Mouse (Mus musculus): ENCODE data around the gene Kcng4. TPM values are rescaled to one million over a fixed set of nuclear protein-coding genes. Genes with fewer than 3 reads are reported as not detected.

Gene Kcng4
- total RNA-seq, 2 experiments from 2014 or later = 0.06 to 0.16 TPM

GRCm38 (mm10) chr8:119620116-119620840, 15.2 kb downstream of the Kcng4 start:
- no peak for DNase-seq (ENCODE audit: low spot score)
- intact Hi-C loops (cut with DNase I) = no loop called here

DNA sequence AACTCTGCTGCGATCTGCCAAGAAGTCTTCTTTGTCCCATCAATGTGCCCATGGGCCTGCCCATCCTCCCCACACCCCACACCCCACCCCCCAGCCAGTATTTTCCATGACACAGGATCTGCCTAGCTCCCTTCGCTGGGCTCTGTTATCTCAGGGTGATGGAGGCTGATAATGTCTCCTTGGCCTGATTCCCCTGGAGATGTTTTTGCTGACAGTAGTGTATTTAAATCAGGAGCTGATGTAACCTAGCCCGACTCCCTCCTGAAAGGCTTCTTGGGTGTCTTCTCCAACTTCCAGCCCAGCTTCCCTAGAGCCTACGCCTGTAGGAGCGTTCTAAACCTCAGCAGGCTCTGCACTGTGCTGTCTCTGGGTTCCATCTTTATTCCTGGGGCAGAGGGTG, 16.6 kb downstream of the Kcng4 start:
- DNase-seq (ENCODE audit: low spot score) = no peak
- intact Hi-C loops (cut with DNase I) = no loop called here

DNA sequence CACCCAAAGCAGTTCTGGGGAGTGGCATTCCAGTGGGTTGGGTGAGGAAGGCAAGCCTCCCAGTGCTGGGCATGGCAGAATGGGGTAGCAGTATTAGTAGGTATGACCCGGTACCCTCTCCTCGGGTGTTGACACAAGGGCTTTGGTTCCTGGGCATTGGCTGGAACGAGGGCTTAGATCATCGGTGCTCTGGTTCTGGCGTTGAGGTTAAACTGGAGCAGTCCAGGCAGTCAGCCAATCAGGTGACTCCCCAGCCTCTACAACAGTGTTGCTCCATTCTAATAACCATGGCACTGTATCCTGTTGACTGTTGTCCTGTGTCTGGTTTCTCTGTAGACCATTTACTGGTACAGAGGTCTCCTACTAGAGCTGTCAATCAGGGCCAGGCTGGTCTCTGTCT, 17.9 kb downstream of the Kcng4 start:
- intact Hi-C loops (cut with DNase I) = no loop called here

GRCm38 (mm10) chr8:119616811-119617210, 18.7 kb downstream of the Kcng4 start:
- intact Hi-C loops (cut with DNase I) = no loop called here
- DNase-seq (ENCODE audit: low spot score) = no peak

More for the DNA sequence above, 17.9 kb downstream of the Kcng4 start:
- no peak for DNase-seq (ENCODE audit: low spot score)

GRCm38 (mm10) chr8:119616358-119616757, 19.1 kb downstream of the Kcng4 start:
- intact Hi-C loops (cut with DNase I) = no loop called here
- DNase-seq (ENCODE audit: low spot score) = no peak

DNA sequence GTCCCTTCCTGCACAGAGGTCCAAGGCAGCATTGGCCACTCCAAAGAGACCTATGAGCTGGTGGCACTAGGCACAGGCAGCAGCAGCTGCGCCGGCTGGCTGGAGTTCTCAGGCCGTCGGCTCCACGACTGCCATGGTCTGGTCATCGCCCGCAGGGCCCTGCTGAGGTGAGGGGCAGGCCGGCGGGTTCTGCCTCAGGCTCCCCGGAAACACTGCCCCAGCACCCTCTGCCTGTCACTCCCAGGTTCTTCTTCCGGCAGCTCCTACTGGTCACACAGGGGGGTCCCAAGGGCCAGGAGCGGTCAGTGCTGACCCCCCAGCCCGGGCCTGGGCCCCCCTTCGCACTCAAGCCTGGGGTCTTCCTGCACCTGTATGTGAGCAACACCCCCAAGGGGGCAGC, 20.4 kb downstream of the Kcng4 start:
- no peak for DNase-seq (ENCODE audit: low spot score)
- intact Hi-C loops (cut with DNase I) = no loop called here

GRCm38 (mm10) chr8:119612471-119612870, 23.0 kb downstream of the Kcng4 start, which contains the start of gene Adad2:
Gene Adad2 (plus strand): TSS chr8:119612747.
- intact Hi-C loops (cut with DNase I) = no loop called here

DNA sequence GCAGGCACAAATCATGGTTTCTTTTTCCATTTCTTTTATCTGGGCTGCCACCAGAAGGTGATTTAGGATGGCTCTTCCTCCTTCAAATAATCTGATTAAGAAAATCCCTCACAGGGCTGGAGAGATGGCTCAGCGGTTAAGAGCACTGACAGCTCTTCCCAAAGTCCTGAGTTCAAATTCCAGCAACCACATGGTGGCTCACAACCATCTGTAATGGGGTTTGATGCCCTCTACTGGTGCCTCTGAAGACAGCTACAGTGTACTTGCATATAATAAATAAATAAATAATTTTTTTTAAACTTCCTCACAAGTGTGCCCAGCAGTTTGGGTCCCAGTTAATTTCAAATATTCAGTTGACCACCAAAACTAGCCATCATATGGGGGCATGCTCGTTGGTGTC, 29.3 kb downstream of the Kcng4 start:
- intact Hi-C loops (cut with DNase I) = loop anchor here (5.0 kb wide), 2 partner anchors 71 to 84 kb away; no protein-coding TSS in a partner anchor
- DNase-seq (ENCODE audit: low spot score) = no peak

More at GRCm38 (mm10) chr8:119612471-119612870, 23.0 kb downstream of the Kcng4 start, which contains the start of gene Adad2:
- DNase-seq (ENCODE audit: low spot score) = no peak

DNA sequence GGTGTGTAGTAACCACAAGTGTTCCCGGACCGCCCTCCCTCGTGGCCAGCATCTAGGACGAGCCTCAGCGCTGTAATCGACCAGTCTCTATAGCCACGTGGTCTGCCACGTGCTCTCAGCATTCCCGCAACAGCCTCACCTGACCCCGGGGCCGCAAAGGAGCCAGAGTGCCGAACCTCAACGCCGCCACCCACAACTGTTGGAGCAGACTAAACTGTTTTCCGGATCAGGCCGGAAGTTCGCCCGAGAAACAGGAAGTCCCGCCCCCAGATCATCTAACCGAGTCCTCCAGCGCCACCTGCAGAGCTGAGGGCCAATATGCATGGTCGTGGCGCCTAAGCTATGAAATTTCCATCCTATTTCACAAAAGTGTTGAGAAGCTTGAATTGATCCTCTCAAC, 30.5 kb downstream of the Kcng4 start, which contains the start of gene Taf1c:
Taf1c (minus strand) TSS at position 227 of the 400 bp plus-strand sequence.
- peak; percentile 79 for DNase-seq (ENCODE audit: low spot score)
- intact Hi-C loops (cut with DNase I) = loop anchor here (2.0 to 5.0 kb wide), 4 partner anchors 72 to 192 kb away; no protein-coding TSS in a partner anchor

DNA sequence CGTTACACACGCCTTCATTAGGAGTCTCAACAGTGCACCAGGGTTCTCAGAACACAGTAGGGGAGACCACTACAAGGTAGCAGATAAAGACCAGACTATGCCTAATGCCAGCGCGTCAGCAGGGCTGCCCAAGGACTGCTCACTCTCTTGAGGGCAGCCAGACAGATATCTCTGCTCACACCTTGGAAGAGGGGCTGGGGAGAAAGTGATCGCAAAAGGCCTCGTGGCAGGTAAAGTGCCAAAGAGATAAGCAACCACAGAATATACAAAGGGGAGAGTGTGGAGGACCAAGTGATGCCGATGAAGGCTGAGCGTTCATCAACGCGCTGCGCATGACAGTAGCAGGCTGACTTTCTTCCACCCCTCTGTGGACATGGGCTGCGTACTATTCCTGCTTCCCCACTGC, 31.1 kb downstream of the Kcng4 start:
- no peak for DNase-seq (ENCODE audit: low spot score)
- intact Hi-C loops (cut with DNase I) = loop anchor here (2.0 kb wide), 2 partner anchors 164 to 192 kb away; no protein-coding TSS in a partner anchor

- DNase-seq (ENCODE audit: low spot score) = no peak
- intact Hi-C loops (cut with DNase I) = loop anchor here (2.0 kb wide), 2 partner anchors 163 to 191 kb away; no protein-coding TSS in a partner anchor
Measured at GRCm38 (mm10) chr8:119603771-119604170, 31.7 kb downstream of the Kcng4 start.

GRCm38 (mm10) chr8:119591456-119591855, 44.0 kb downstream of the Kcng4 start:
- intact Hi-C loops (cut with DNase I) = no loop called here
- no peak for DNase-seq (ENCODE audit: low spot score)

DNA sequence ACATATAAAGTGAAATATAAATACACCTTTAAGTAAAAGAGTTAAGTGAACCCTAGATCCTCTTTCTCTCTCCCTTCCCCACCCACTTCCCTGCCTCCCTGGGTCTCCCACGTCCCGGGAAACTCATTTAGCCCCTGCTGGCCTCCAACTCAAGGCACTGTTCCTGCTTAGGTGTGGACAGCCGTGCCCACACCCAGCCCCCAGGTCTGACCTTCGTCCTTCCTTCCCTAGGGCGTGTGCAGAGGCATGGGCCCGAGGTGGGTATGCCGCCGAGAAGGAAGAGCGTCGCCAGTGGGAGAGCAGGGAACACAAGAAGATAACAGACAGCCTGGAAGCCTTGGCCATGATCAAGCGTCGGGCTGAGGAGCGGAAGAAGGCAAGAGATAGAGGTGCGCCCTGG, 45.1 kb downstream of the Kcng4 start:
- intact Hi-C loops (cut with DNase I) = no loop called here
- no peak for DNase-seq (ENCODE audit: low spot score)

DNA sequence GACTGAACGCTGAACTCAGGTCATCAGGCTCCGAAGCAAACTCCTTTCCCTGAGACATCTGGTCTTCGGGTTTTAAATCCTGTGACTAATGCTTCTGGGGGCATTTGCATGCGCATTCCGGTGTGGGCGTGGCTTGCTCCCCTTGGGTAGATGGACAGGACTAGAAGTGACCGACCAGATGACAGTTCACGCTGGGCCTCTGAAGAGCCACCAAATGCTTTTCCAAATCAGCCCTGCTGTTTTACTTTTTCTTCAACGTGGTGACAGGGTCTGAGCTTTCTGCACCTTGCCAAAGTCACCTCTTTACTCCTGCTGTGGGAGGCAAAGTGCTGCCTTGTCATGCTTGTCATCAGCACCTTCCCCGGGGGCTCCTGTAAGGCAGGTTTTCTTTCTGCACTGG, 46.6 kb downstream of the Kcng4 start:
- intact Hi-C loops (cut with DNase I) = no loop called here
- DNase-seq (ENCODE audit: low spot score) = no peak

GRCm38 (mm10) chr8:119588321-119588720, 47.2 kb downstream of the Kcng4 start:
- DNase-seq (ENCODE audit: low spot score) = no peak
- intact Hi-C loops (cut with DNase I) = no loop called here

DNA sequence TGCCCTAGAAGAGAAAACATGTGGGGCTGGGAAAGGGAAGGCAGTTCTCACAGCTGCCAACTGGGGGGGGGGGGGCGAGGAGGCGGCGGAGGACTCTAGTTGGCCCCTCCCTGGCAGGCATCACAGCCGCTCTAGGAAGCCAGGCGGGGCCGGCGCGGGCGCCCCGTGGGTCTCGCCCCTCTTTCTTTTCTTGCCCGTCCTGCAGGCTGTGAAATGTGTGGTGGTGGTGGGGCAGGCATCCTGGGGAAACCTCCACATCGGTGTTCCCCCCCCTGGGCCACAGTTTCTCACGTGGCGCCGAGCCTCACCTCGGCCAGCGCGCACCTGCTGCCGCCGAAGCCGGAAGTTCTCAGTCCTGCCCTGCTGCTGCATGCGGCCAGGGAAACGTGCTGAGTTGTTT, 49.6 kb downstream of the Kcng4 start:
- intact Hi-C loops (cut with DNase I) = no loop called here
- DNase-seq (ENCODE audit: low spot score) = no peak

DNA sequence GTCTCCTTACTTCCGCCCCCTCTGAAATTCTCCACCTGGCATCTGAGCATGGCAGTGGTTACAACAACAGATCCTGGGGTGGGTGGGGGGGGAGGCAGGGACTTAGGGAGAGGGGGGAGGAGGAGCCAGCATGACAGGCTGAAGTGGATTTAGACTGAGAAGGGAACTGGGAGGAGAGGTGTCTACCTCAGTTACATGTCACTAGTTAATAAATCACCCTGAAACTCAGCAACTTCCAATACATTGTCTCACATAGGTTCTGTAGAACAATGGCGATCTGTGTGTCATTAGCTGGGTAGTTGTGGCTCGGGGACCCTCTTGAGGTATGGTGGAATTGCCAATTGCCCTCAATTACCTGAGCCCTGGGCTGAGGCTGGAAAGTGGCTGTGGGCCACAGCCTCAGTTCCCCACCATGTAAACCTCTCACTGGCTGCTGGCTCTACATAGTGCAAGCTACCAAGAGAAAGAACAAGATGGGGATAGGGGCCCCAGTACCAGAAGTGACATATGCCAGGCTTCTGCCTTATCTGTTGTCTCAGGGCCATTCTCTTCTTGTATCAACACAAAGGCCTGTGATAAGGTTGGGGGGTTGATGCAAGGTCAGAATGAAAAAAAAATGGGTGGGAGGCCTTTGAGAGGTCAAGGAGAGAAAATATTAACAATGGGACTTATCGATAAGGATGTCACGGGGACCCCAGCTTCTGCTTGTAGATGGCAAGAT, 54.9 kb downstream of the Kcng4 start:
- DNase-seq (ENCODE audit: low spot score) = no peak
- intact Hi-C loops (cut with DNase I) = no loop called here

- DNase-seq (ENCODE audit: low spot score) = no peak
- intact Hi-C loops (cut with DNase I) = no loop called here
Measured at GRCm38 (mm10) chr8:119579096-119579495, 56.4 kb downstream of the Kcng4 start.

DNA sequence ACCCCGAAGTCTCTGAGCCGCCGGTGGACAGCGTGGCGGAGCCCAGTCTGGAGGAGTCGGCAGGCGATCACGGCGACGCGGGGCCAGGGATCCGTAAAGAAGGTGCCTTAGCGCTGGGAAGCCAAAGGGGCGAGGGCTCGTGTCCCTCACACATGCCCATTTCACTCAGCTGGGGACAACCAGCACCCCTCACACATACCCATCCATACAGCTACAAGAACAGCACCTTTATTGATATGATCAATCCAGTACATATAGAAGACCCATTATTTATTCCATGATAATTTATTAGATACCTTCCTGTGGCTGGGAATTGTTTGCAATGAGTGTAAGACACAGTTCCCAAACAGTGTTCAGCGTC, 60.1 kb downstream of the Kcng4 start:
- intact Hi-C loops (cut with DNase I) = no loop called here
- DNase-seq (ENCODE audit: low spot score) = no peak

- intact Hi-C loops (cut with DNase I) = no loop called here
Measured at GRCm38 (mm10) chr8:119574437-119575365, 60.8 kb downstream of the Kcng4 start, which contains the start of the genes Hsdl1 and Dnaaf1. Gene Hsdl1 (minus strand): TSS chr8:119575183. Gene Dnaaf1 (plus strand): TSS chr8:119575235.

More at GRCm38 (mm10) chr8:119574437-119575365, 60.8 kb downstream of the Kcng4 start, which contains the start of the genes Hsdl1 and Dnaaf1:
- DNase-seq (ENCODE audit: low spot score) = peak; percentile 90

All from heart, postnatal 25 days (tissue).